Mouse (Mus musculus) stomach, postnatal 0 days (tissue): Measurements from ENCODE around the gene Igsf21. TPM values are rescaled to one million over a fixed set of nuclear protein-coding genes. Genes with fewer than 3 reads are reported as not detected.

Experiments
- ATAC-seq: fragments of 200-750 bp; cut with Nextera tagmentation; 2 replicates; pipeline ENCODE4 v1.8.0; 2017; ENCODE audit not compliant: low FRiP score, low TSS enrichment
- DNase-seq: peaks from one replicate; pipeline ENCODE4 v3.0.0-alpha.2; 2016; ENCODE audit warnings: low spot score
- H3K27ac ChIP-seq: fragments of 300-500 bp; sonication (generic); replicated peaks from 2 replicates; pipeline ENCODE4 v1.5.1; 2014; ENCODE audit warnings: mild to moderate bottlenecking, control low read depth
- H3K27me3 ChIP-seq: fragments of 300-500 bp; sonication (generic); 2 replicates; pipeline ENCODE4 v1.6.1; 2014; ENCODE audit warnings: low read length; ENCODE audit not compliant: control insufficient read depth, insufficient read depth
- H3K36me3 ChIP-seq: fragments of 300-500 bp; sonication (generic); 2 replicates; pipeline ENCODE4 v1.6.1; 2014; ENCODE audit warnings: low read length, mixed read lengths; ENCODE audit not compliant: control insufficient read depth, insufficient read depth
- H3K4me1 ChIP-seq: fragments of 300-500 bp; sonication (generic); replicated peaks from 2 replicates; pipeline ENCODE4 v1.6.1; 2014; ENCODE audit warnings: antibody characterized with exemption; ENCODE audit not compliant: control insufficient read depth, insufficient read depth
- H3K4me2 ChIP-seq: fragments of 300-500 bp; sonication (generic); replicated peaks from 2 replicates; pipeline ENCODE4 v1.6.1; 2014; ENCODE audit warnings: low read depth, mild to moderate bottlenecking, control low read depth, moderate library complexity
- H3K4me3 ChIP-seq: fragments of 300-500 bp; sonication (generic); 2 replicates; pipeline ENCODE4 v1.5.1; 2014; ENCODE audit warnings: low read depth, low read length, control low read depth
- H3K9ac ChIP-seq: fragments of 300-500 bp; sonication (generic); 2 replicates; pipeline ENCODE4 v1.6.1; 2014; ENCODE audit warnings: mild to moderate bottlenecking, low read length, control low read depth, mixed read lengths
- H3K9me3 ChIP-seq: fragments of 300-500 bp; sonication (generic); 2 replicates; pipeline ENCODE4 v1.6.1; 2016; ENCODE audit warnings: low read length; ENCODE audit not compliant: control insufficient read depth
- CTCF ChIP-seq: IDR thresholded peaks from 2 replicates; pipeline ENCODE4 v1.5.1; 2016; ENCODE audit warnings: antibody characterized with exemption, low read depth, mild to moderate bottlenecking, moderate library complexity
- EP300 ChIP-seq: optimal IDR thresholded peaks from 2 replicates; pipeline ENCODE3; 2016; ENCODE audit warnings: antibody characterized with exemption
- WGBS: fragments of 180-500 bp; shearing (Covaris S2); extraction: QIAGEN DNeasy Blood & Tissue Kit; methylation state at CpG from one replicate; pipeline ENCODE4 v1.1.7; 2014; 5-methylcytosine and 5-hydroxymethylcytosine counted together
- polyA plus RNA-seq: library from polyadenylated mRNA; unstranded; fragments of >200 nt; fragmentation: Nextera tagmentation; extraction: Ambion mirVana; gene quantifications from 2 replicates; pipeline ENCODE4 v1.2.1, GENCODE M21; 2015

Igsf21 gene
- polyA plus RNA-seq, 1 experiment from 2014 or later: 1.2 TPM

GRCm38 (mm10) chr4:140010728-140011470, 235.7 kb downstream of the Igsf21 start:
- no peak overlapping the region for H3K27ac ChIP-seq
- no peak overlapping the region for H3K4me2 ChIP-seq
- H3K4me3 ChIP-seq: no peak overlapping the region
- H3K27me3 ChIP-seq: no peaks in the 10 kb centered on the region
- DNase-seq (no peak), ATAC-seq (no peak)
- 74% methylated on average over 11 of the region's 11 CpGs for WGBS
- TF ChIP-seq CTCF (no peak), EP300 (no peak)
- no peak overlapping the region for H3K9ac ChIP-seq
- H3K36me3 ChIP-seq: no peaks in the 10 kb centered on the region
- no peaks in the 10 kb centered on the region for H3K9me3 ChIP-seq
- H3K4me1 ChIP-seq: no peaks in the 10 kb centered on the region

DNA sequence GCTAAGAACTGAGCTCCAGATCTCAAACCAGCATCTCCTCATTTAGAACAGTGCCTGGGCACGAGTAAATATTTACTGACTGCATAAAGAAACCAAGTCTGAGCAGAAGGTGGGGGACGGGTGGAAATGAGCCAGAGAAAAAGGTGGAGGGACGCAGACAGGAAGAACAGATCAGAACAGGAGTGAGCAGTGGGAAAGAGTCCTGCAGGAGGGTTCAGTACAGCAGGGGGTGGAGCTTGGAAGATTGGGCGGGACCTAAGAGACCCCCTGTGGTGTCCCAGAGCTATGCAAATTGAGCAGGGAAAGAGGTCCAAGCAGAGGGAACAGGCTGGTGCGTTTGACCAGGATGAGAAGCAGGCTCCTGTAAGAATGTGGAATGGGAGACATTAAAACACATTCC, 241.7 kb downstream of the Igsf21 start:
- DNase-seq: peak; percentile 37
- peak; percentile 22; the same call in 1 of the 2 replicates for ATAC-seq
- H3K9me3 ChIP-seq: no peaks in the 10 kb centered on the region
- 0 out of 2 replicates have a peak, but pooled peaks cover 3% of the 10 kb centered on the region for H3K4me1 ChIP-seq
- H3K27ac ChIP-seq: no peak overlapping the region
- no peak overlapping the region for H3K4me3 ChIP-seq
- TF ChIP-seq CTCF (no peak), EP300 (no peak)
- peak overlapping the region; percentile 40 for H3K4me2 ChIP-seq
- no peak overlapping the region; the same call in 1 of the 2 replicates for H3K9ac ChIP-seq
- no peaks in the 10 kb centered on the region for H3K27me3 ChIP-seq
- WGBS: 6% methylated on average over 5 of the region's 5 CpGs
- no peaks in the 10 kb centered on the region for H3K36me3 ChIP-seq

GRCm38 (mm10) chr4:140004170-140004569, 242.4 kb downstream of the Igsf21 start:
- Histone ChIP-seq H3K36me3 (no peaks in the 10 kb centered on the region), H3K9me3 (no peaks in the 10 kb centered on the region), H3K4me3 (no peak overlapping the region), H3K27ac (no peak overlapping the region), H3K9ac (no peak overlapping the region; the same call in 1 of the 2 replicates), H3K4me2 (peak overlapping the region; percentile 40), H3K4me1 (0 out of 2 replicates have a peak, but pooled peaks cover 3% of the 10 kb centered on the region), H3K27me3 (no peaks in the 10 kb centered on the region)
- peak; percentile 90 for ATAC-seq
- DNase-seq: peak; percentile 69
- WGBS: 5% methylated on average over 12 of the region's 12 CpGs
- TF ChIP-seq CTCF (no peak), EP300 (no peak)

DNA sequence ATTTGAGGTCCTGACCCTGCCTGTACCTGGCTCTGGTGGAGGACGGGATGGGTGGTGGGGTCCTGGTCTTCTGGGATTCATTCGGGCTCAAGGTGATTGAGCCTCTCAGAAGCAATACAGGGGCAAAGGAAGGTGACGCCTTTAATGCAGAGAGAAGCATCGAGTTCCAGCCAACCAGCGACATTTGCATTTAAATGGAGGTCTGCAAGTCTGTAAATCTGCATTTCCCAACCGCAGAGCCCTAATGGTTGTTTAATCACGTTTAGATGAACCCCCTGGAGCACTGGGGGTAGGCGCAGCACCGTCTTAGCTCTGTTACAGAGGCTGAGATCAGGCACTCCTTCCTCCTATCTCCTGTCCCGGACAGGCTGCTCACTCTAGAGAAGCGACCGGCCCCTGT, 244.5 kb downstream of the Igsf21 start:
- H3K4me3 ChIP-seq: no peak overlapping the region
- 26% methylated on average over 12 of the region's 12 CpGs for WGBS
- TF ChIP-seq EP300 (no peak), CTCF (no peak)
- no peak overlapping the region for H3K9ac ChIP-seq
- ATAC-seq (no peak), DNase-seq (no peak)
- H3K9me3 ChIP-seq: no peaks in the 10 kb centered on the region
- no peaks in the 10 kb centered on the region for H3K36me3 ChIP-seq
- no peak overlapping the region for H3K27ac ChIP-seq
- no peak overlapping the region for H3K4me2 ChIP-seq
- no peaks in the 10 kb centered on the region for H3K27me3 ChIP-seq
- H3K4me1 ChIP-seq: 0 out of 2 replicates have a peak, but pooled peaks cover 3% of the 10 kb centered on the region

DNA sequence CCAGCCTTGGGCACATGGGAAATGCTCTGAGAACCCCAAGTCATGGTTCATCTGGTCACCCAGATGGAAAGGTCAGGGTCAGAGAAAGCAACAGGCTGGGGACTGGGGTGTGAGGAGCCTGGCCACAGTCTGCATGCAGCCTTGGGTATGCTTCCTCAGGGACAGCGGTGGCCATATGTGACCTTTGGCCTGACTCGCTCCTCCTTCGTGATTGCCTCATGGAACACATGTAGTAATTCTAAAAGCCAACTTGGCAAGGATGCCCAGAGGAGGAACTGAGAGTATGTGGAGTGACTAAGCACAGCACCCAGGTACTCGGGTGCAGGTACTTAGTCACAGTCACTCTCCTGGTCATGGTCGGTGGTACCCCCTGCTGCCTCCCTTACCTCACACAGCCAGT, 245.7 kb downstream of the Igsf21 start:
- ATAC-seq (no peak), DNase-seq (no peak)
- H3K27me3 ChIP-seq: no peaks in the 10 kb centered on the region
- no peak for TF ChIP-seq CTCF
- no peak for TF ChIP-seq EP300
- no peaks in the 10 kb centered on the region for H3K9me3 ChIP-seq
- H3K36me3 ChIP-seq: no peaks in the 10 kb centered on the region
- H3K27ac ChIP-seq: no peak overlapping the region
- no peak overlapping the region for H3K4me3 ChIP-seq
- WGBS: 81% methylated on average over 5 of the region's 5 CpGs
- 0 out of 2 replicates have a peak, but pooled peaks cover 3% of the 10 kb centered on the region for H3K4me1 ChIP-seq
- no peak overlapping the region for H3K4me2 ChIP-seq
- H3K9ac ChIP-seq: no peak overlapping the region

DNA sequence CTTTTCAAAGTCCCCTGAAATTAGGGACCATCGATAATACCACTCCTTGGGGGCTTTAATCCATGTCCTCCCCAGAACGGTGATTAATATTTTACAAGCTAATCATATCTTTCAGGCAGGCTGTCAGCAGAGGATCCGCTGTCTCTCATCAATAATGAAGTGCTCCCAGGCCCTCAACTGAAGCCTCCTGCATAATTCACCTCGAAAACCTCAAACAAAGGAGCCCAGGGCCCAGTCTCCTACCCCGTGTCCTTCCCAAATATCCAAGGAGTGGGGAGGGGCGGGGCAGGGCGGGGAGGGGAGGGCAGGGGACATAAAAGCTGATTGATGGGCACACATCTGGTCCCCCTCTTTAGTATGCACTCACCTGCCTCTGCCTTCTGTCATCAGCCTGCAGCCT, 247.6 kb downstream of the Igsf21 start:
- ATAC-seq (no peak), DNase-seq (no peak)
- no peak overlapping the region for H3K27ac ChIP-seq
- H3K4me3 ChIP-seq: no peak overlapping the region
- TF ChIP-seq EP300 (no peak), CTCF (no peak)
- no peak overlapping the region for H3K9ac ChIP-seq
- no peaks in the 10 kb centered on the region for H3K36me3 ChIP-seq
- no peak overlapping the region for H3K4me2 ChIP-seq
- H3K27me3 ChIP-seq: no peaks in the 10 kb centered on the region
- no peaks in the 10 kb centered on the region for H3K4me1 ChIP-seq
- WGBS: 63% methylated on average over 7 of the region's 7 CpGs
- no peaks in the 10 kb centered on the region for H3K9me3 ChIP-seq
